Mouse (Mus musculus) kidney, embryonic 14.5 days (tissue): Measurements from ENCODE around the gene Tnfsf13. TPM values are rescaled to one million over a fixed set of nuclear protein-coding genes. Genes with fewer than 3 reads are reported as not detected.
"Not testable (repeated sequence)": the region's sequence is repeated elsewhere in the genome, so short reads cannot be mapped to it uniquely, and the experiment has no call there.

ENCODE experiments used
- ATAC-seq: fragments of 200-750 bp; cut with Nextera tagmentation; 2 replicates; pipeline ENCODE4 v1.8.0; 2017; ENCODE audit warnings: moderate number of reproducible peaks, mild to moderate bottlenecking, moderate TSS enrichment, moderate library complexity; ENCODE audit not compliant: low FRiP score, low TSS enrichment
- H3K27ac ChIP-seq: fragments of 300-500 bp; sonication (generic); 2 replicates; pipeline ENCODE4 v1.5.1; 2014; ENCODE audit warnings: low read depth, mild to moderate bottlenecking, low read length, moderate library complexity, mixed read lengths
- H3K27me3 ChIP-seq: fragments of 300-500 bp; sonication (generic); 2 replicates; pipeline ENCODE4 v1.6.1; 2014; ENCODE audit warnings: mild to moderate bottlenecking, low read length; ENCODE audit not compliant: control insufficient read depth, insufficient read depth
- H3K36me3 ChIP-seq: fragments of 300-500 bp; sonication (generic); 2 replicates; pipeline ENCODE4 v1.6.1; 2014; ENCODE audit warnings: low read length, mixed read lengths; ENCODE audit not compliant: control insufficient read depth, insufficient read depth
- H3K4me1 ChIP-seq: fragments of 300-500 bp; sonication (generic); 2 replicates; pipeline ENCODE4 v1.6.1; 2014; ENCODE audit warnings: low read length, mixed read lengths; ENCODE audit not compliant: control insufficient read depth, insufficient read depth
- H3K4me2 ChIP-seq: fragments of 300-500 bp; sonication (generic); replicated peaks from 2 replicates; pipeline ENCODE4 v1.6.1; 2014; ENCODE audit warnings: low read depth, mild to moderate bottlenecking, low read length
- H3K4me3 ChIP-seq: fragments of 300-500 bp; sonication (generic); 2 replicates; pipeline ENCODE4 v1.5.1; 2014; ENCODE audit warnings: mild to moderate bottlenecking, low read length
- H3K9ac ChIP-seq: fragments of 300-500 bp; sonication (generic); 2 replicates; pipeline ENCODE4 v1.6.1; 2014; ENCODE audit warnings: low read depth, mild to moderate bottlenecking, low read length, moderate library complexity
- H3K9me3 ChIP-seq: fragments of 300-500 bp; sonication (generic); 2 replicates; pipeline ENCODE4 v1.6.1; 2016; ENCODE audit warnings: low read length; ENCODE audit not compliant: control insufficient read depth
- WGBS: fragments of 180-500 bp; shearing (Covaris S2); extraction: QIAGEN DNeasy Blood & Tissue Kit; methylation state at CpG from one replicate; pipeline ENCODE4 v1.1.7; 2014; 5-methylcytosine and 5-hydroxymethylcytosine counted together
- polyA plus RNA-seq: library from polyadenylated mRNA; unstranded; fragments of >200 nt; fragmentation: Nextera tagmentation; extraction: Ambion mirVana; gene quantifications from 2 replicates; pipeline ENCODE4 v1.2.1, GENCODE M21; 2014

The Tnfsf13 gene
- polyA plus RNA-seq, 1 experiment from 2014 or later = 0.34 TPM

DNA sequence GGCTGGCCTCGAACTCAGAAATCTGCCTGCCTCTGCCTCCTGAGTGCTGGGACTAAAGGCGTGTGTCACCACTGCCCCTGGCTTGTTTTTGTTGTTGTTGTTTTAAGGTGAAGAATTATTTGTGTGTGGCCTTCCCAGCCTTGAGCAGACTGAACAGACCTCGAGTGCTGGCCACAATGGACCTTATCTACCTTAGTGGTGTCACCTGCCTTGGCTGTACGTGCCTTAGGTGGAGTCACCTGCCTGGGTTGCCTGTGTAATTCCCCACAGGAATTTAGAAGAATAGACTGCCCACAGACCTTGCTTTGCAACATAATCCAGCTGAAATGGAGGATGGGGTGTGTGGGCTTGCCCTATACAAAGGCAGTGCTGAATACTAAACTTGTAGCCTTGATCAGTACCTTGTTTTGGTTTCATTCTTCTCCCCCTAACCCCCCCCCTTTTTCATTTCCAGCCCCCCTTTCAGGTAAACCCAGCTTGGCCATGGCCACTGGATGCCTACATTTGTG, 22.3 kb upstream of the Tnfsf13 start:
- H3K27me3 ChIP-seq = no peaks in the 10 kb centered on the region
- H3K27ac ChIP-seq = no peak overlapping the region
- 93% methylated on average over 4 of the region's 4 CpGs for WGBS
- no peak overlapping the region for H3K4me3 ChIP-seq
- H3K36me3 ChIP-seq = no peaks in the 10 kb centered on the region
- no peak overlapping the region for H3K4me2 ChIP-seq
- ATAC-seq = no peak
- H3K4me1 ChIP-seq = no peaks in the 10 kb centered on the region
- H3K9me3 ChIP-seq = no peaks in the 10 kb centered on the region
- H3K9ac ChIP-seq = no peak overlapping the region

GRCm38 (mm10) chr11:69707480-69707847, 21.9 kb upstream of the Tnfsf13 start:
- ATAC-seq = no peak
- H3K4me1 ChIP-seq = no peaks in the 10 kb centered on the region
- WGBS = 92% methylated on average over 4 of the region's 4 CpGs
- no peak overlapping the region for H3K27ac ChIP-seq
- H3K4me2 ChIP-seq = no peak overlapping the region
- no peaks in the 10 kb centered on the region for H3K27me3 ChIP-seq
- no peaks in the 10 kb centered on the region for H3K36me3 ChIP-seq
- no peaks in the 10 kb centered on the region for H3K9me3 ChIP-seq
- H3K9ac ChIP-seq = no peak overlapping the region
- H3K4me3 ChIP-seq = no peak overlapping the region

DNA sequence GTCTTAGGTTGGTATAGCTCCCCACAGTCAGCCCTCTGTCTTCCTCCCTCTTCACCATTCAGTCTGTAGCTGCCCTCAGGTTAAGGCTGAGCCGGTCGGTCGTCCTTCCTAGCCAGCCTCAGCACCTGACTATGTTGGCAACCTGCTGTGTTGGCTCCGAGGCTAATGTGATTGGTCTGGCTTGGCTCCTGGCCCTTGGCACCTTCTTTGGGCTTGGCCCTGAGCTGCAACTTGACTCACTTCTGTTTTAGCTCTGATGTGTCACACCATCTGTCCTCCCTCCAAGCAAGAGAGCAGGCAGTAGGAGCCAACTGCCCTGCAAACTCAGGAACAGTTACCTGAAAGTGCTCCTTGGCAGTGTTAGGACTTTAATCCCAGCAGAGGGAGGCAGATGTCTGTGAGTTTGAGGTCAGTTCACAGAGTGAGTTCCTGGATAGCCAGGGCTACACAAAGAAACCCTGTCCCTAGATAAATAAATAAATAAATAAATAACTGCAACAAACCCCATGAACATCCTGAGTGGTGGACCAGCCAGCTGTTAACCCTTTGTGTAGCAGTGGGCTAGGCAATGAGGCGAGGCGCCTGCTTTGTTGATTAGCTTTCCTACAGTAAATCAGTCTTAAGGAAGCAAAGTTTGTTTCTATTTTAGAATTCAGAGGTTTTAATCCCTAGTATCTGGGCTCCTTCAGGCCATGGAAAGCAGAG, 21.3 kb upstream of the Tnfsf13 start:
- 54% methylated on average over 6 of the region's 6 CpGs for WGBS
- Histone ChIP-seq H3K27ac (no peak overlapping the region), H3K36me3 (no peaks in the 10 kb centered on the region), H3K9me3 (no peaks in the 10 kb centered on the region), H3K9ac (no peak overlapping the region), H3K27me3 (no peaks in the 10 kb centered on the region), H3K4me1 (no peaks in the 10 kb centered on the region), H3K4me2 (no peak overlapping the region), H3K4me3 (no peak overlapping the region)
- ATAC-seq = no peak

DNA sequence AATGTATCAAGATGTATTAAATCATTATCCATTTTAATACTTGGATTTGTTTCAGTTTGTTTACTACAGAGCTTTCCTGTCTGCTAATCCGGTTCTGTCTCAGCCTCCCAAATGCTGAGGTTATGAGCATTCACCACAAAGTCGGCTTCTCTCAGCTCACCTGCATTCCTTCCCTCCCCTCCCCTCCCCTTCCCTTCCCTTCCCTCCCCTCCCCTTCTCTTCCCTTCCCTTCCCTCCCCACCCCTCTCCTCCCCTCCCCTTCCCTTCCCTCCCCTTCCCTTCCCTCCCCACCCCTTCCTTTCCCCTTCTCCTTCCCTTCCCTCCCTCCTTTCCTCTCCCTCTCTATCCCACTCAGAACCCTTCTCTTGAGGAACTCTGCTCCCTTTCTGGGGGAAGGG, 19.0 kb upstream of the Tnfsf13 start:
- H3K4me1 ChIP-seq = no peaks in the 10 kb centered on the region

DNA sequence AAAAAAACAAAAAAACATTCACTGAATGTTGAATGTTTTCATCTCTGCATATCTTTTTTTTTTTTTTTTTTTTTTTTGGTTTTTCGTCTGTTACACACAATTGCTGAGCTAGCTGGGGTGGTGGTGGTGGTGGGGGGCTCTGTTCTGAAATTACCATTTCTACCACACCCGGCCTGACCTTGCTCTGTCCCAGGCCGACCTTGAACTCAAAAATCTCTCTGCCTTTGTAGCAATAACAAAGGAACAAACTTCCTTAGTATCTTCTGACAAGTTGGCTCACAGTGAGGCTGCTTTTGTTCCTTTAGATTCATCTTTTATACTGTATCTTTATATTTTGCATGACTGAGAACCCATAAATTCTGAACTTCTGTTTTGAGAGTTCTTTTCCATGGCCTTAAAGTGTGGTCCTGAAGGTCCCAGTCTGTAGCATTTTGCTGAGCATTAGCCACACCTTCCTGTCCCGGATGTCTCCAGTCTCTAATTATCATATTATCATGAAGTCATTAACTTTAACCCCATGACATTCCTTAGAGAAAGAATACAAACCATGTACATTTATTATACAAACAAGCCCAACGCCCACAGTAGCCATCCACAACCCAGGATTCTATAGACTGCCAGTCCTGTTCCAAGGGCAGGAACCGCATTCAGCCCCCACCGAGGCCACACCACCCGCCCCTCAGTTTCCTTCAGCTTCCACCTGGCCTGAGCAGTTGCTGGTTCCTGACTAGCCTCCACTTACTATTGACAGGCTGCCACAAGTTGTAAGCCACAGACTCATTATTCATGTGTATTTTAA, 18.4 kb upstream of the Tnfsf13 start:
- H3K4me3 ChIP-seq = no peak overlapping the region
- H3K4me1 ChIP-seq = no peaks in the 10 kb centered on the region
- H3K27me3 ChIP-seq = no peaks in the 10 kb centered on the region
- no peak overlapping the region for H3K27ac ChIP-seq
- H3K36me3 ChIP-seq = no peaks in the 10 kb centered on the region
- H3K9ac ChIP-seq = no peak overlapping the region
- ATAC-seq = no peak
- H3K4me2 ChIP-seq = no peak overlapping the region
- H3K9me3 ChIP-seq = no peaks in the 10 kb centered on the region
- 68% methylated on average over 8 of the region's 8 CpGs for WGBS

More for the DNA sequence above, 19.0 kb upstream of the Tnfsf13 start:
- H3K27me3 ChIP-seq = no peaks in the 10 kb centered on the region
- no peaks in the 10 kb centered on the region for H3K36me3 ChIP-seq
- no peak overlapping the region for H3K27ac ChIP-seq
- no peak overlapping the region for H3K9ac ChIP-seq
- no peak overlapping the region for H3K4me3 ChIP-seq
- no peak overlapping the region for H3K4me2 ChIP-seq
- 27% methylated on average over 2 of the region's 2 CpGs for WGBS
- no peaks in the 10 kb centered on the region for H3K9me3 ChIP-seq
- no peak for ATAC-seq

DNA sequence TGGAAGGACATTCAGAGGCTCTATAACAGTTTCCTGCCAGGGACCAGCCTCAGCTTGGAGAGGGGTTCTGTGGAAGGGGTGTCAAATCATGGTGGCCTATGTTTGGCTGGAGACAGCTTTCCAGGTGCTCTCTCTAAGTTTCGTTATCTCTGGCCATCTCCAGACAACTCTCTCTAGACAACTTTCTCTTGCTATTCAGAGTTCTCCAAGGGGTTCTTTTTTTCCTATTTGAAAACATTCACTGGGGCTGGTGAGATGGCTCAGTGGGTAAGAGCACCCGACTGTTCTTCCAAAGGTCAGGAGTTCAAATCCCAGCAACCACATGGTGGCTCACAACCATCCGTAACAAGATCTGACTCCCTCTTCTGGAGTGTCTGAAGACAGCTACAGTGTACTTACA, 17.8 kb upstream of the Tnfsf13 start:
- not testable (repeated sequence) for H3K27me3 ChIP-seq, H3K9ac ChIP-seq, H3K4me3 ChIP-seq, H3K4me1 ChIP-seq, H3K9me3 ChIP-seq, ATAC-seq, H3K36me3 ChIP-seq, H3K4me2 ChIP-seq, H3K27ac ChIP-seq
- 76% methylated on average over 2 of the region's 3 CpGs for WGBS

GRCm38 (mm10) chr11:69702886-69703285, 17.3 kb upstream of the Tnfsf13 start:
- H3K4me2 ChIP-seq, ATAC-seq, H3K4me1 ChIP-seq, H3K27ac ChIP-seq, H3K36me3 ChIP-seq, H3K9me3 ChIP-seq, H3K9ac ChIP-seq, H3K27me3 ChIP-seq, H3K4me3 ChIP-seq: not testable (repeated sequence)
- WGBS = 93% methylated on average over 10 of the region's 10 CpGs

- Histone ChIP-seq H3K9me3 (0 out of 2 replicates have a peak, but pooled peaks cover 3% of the 10 kb centered on the region), H3K4me3 (no peak overlapping the region), H3K9ac (no peak overlapping the region), H3K27me3 (no peaks in the 10 kb centered on the region), H3K4me1 (peaks cover 10% of the 10 kb centered on the region; the same call in 1 of the 2 replicates), H3K36me3 (no peaks in the 10 kb centered on the region), H3K27ac (no peak overlapping the region), H3K4me2 (no peak overlapping the region)
- WGBS = 55% methylated on average over 1 of the region's 1 CpGs
- no peak for ATAC-seq
Observed at GRCm38 (mm10) chr11:69699595-69699994, 14.0 kb upstream of the Tnfsf13 start.

- H3K4me3 ChIP-seq = no peak overlapping the region
- 66% methylated on average over 5 of the region's 5 CpGs for WGBS
Observed at GRCm38 (mm10) chr11:69698574-69698973, 13.0 kb upstream of the Tnfsf13 start.

More at GRCm38 (mm10) chr11:69698574-69698973, 13.0 kb upstream of the Tnfsf13 start:
- no peak overlapping the region for H3K4me2 ChIP-seq
- ATAC-seq = no peak
- no peak overlapping the region for H3K27ac ChIP-seq
- no peak overlapping the region for H3K9ac ChIP-seq
- no peaks in the 10 kb centered on the region for H3K27me3 ChIP-seq
- H3K36me3 ChIP-seq = no peaks in the 10 kb centered on the region
- 0 out of 2 replicates have a peak, but pooled peaks cover 3% of the 10 kb centered on the region for H3K9me3 ChIP-seq
- peaks cover 10% of the 10 kb centered on the region; the same call in 1 of the 2 replicates for H3K4me1 ChIP-seq
